Mouse (Mus musculus) right cerebral cortex, adult 18-20 months (tissue): Measurements from ENCODE around the gene Astn2.

Experiments used
- DNase-seq: peaks from one replicate; pipeline ENCODE4 v3.0.0; 2022; ENCODE audit warnings: mixed read lengths

Gene Astn2

DNA sequence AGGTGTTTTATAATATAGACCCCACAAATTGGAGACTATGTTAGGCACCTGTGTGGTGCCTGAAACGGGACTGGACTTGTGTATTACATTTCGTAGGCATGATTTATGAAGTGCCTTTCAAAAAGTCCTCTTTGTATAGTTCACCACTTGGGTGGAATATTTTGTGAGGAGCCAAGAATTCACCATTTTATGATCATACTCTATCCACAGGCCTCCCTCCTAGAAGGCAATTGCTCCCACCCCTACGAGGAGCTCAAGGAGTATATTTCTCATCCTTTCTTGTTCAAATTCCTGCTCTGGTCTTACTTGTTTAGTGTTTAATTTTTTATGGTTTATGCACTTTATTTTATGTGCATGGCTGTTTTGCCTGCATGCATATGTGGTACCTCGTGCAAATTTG, 1021.3 kb downstream of the Astn2 start:
- DNase-seq, result no peak

DNA sequence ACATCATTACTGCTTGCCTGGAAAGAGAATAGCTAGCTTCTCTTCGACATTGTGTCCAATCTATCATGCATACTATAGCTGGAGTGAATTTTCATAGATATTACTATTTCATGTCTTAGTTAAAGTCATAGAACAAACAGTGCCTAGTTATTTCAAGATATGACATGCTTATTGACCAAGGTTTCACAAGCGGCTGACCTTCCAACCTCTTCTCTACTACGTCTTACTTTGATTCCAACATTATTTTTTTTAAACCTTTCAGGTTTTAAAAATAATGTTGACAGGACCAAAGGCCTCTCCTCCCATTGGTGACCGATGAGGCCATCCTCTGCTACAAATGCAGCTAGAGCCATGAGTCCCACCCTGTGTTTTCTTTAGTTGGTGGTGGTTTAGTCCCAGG, 1025.0 kb downstream of the Astn2 start:
- no peak for DNase-seq

DNA sequence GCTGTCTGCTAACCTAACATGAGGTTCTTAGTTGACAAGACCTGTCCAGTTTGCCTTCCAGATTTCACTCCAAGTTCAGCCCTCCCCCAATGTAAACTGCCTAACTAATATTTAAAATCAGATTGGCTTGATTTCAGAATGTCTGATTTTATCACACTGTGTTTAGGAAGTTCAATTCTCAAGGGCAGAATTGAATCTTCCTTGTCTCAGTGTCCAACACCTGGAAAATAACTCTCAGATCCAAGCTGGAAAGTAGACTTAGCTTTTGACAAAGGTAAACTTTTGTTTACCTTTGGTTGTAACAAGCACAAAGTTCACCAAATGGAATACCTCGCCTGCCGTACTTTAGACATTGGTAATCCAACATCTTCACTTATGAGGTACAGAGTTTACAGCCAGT, 1027.8 kb downstream of the Astn2 start:
- no peak for DNase-seq

DNA sequence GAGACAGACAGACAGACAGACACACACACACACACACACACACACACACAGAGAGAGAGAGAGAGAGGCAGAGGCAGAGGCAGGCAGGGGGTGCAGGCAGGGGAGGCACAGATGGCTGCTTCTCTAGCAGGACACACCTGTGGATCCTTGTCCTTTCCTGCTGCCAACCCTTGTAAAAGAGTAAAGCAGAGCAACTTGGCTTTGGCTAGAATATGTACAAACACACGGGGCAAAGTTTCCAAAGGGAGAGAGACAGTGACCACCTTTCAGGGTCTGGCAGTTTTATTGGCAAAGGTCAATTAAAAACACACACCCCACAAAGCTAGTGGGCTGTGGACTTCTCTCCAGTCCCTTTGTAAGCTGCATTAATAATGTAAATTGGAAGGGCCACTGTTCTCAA, 1030.6 kb downstream of the Astn2 start:
- DNase-seq, result no peak

DNA sequence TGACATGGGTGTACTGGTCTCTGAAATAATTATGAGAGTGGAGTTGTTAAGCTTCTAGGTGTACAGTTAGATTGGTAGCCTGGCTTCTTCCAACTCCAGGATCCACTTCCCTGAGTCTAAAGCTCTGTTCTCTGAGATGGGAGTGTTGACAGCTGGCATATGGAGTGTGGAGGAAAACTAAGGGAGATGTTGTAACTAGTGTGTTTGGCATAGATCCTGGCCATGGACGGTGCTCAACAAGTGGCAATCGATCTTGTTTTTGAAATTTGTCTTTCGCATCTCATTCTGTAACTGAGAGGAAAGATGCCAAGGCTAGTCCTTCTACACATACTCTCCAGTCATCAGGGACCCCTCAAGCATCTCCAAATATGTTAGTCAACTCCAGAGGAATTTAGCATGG, 1031.7 kb downstream of the Astn2 start:
- DNase-seq, result no peak

DNA sequence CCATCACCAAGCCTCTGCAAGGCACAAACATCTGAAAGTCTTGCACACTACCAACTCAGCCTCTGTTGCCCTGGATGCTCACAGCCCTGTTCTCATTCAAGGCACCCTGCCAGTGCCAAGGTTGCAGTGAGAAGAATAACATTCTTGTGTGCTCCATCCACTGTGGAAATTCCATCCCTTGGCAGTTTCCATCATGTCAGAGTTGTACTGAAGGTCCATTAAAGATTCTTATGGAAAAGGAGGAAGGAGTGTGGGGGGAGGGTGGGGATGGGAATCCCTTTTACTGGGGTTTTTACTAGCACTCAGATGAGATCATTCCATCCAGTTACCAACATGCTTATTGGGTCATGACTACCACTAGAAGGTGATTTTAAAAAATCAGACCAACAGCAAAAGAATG, 1037.3 kb downstream of the Astn2 start:
- DNase-seq, result no peak

DNA sequence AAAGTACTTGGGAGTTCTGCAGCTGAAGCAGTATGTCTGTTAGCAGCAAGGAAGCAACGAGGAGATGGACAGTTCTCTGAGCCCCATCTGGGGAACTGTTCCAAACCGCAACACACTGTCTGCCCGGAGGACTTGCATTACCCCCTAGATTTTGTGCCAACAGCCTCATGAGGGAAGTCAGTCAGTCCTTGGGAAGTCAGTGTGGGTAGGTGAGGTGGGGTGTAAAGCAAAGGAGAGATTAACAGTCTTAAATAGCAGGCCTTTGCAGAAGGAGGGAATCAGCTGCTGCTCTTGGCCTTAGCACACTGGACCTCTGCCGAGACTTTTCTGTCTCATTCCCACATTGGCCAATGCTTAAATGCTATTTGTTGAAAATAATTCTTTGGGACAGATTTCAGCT, 1049.8 kb downstream of the Astn2 start:
- DNase-seq, result no peak

DNA sequence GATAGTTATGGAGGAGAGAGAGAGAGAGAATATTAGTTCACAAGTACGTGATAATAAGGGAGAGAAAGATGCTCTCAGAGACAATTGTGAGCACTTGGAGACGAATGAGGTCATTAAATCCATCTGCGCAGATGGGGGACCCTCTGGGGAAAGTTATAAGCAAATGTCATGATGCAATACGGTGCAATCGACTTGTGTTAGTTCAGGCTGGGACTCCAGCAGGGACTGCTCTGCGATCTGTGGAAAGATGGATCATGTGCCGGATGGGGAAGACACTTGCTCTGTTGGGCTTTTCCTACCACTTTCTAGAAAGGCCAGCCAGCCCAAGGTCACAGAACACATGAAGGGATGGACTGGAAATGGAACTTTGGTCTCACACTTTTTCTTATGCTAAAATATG, 1053.9 kb downstream of the Astn2 start:
- DNase-seq, result no peak

DNA sequence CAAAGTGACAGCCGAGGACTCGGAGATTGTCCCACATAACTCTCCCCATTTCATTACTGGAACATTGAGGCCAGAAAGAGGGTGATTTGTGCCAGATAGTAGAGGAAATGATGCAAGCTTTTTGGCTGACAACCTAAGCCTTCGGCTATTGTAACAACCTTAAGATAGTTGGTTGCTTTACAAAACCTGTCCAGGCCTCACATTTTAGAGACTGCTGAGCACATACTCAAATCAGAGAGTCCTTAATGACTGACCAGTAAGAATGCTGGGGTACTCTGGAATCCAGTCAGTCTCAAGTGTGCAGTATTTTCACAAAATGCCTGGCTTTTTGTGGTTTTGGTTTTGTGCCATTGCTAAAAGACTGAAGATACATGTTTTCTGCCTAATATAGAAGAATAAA, 1062.6 kb downstream of the Astn2 start:
- DNase-seq, result no peak

DNA sequence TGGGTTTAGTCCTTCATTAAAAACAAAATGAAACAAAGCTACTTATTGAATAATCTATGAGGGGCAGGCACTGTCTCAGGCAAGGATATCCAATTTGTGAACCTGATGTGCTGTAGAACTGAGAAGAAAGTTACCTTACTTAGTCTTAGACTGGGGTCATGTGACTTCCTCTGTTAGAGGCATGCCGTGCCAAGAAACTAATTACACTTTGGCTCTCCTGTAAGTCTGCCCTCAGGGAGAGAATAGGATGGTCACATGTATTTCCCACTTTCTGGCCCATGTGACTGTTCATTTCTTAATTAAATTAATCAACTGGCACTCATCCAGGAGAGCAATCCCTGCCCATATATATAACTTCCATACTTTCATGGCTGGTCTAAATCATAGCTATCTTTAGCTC, 1070.7 kb downstream of the Astn2 start:
- no peak for DNase-seq
